Mouse (Mus musculus) intestine, embryonic 14.5 days (tissue): ENCODE data around the gene Epha6. TPM values are rescaled to one million over a fixed set of nuclear protein-coding genes. Genes with fewer than 3 reads are reported as not detected.

Source experiments
- ATAC-seq: fragments of 200-750 bp; cut with Nextera tagmentation; replicated peaks from 2 replicates; pipeline ENCODE4 v1.8.0; 2017; ENCODE audit warnings: low read depth, moderate number of reproducible peaks, moderate TSS enrichment, moderate library complexity; ENCODE audit not compliant: low FRiP score, low TSS enrichment
- DNase-seq: peaks from one replicate; pipeline ENCODE4 v3.0.0-alpha.2; 2018; ENCODE audit warnings: low spot score
- H3K27ac ChIP-seq: fragments of 300-500 bp; sonication (generic); 2 replicates; pipeline ENCODE4 v1.5.1; 2014; ENCODE audit warnings: low read depth, mild to moderate bottlenecking, control low read depth
- H3K27me3 ChIP-seq: fragments of 300-500 bp; sonication (generic); replicated peaks from 2 replicates; pipeline ENCODE4 v1.6.1; 2014; ENCODE audit warnings: low read length, control low read depth; ENCODE audit not compliant: control insufficient read depth, insufficient read depth
- H3K36me3 ChIP-seq: fragments of 300-500 bp; sonication (generic); 2 replicates; pipeline ENCODE4 v1.6.1; 2014; ENCODE audit warnings: low read length, control low read depth; ENCODE audit not compliant: control insufficient read depth, insufficient read depth
- H3K4me1 ChIP-seq: fragments of 300-500 bp; sonication (generic); replicated peaks from 2 replicates; pipeline ENCODE4 v1.6.1; 2014; ENCODE audit warnings: low read length, control low read depth, mixed read lengths; ENCODE audit not compliant: control insufficient read depth, insufficient read depth
- H3K4me2 ChIP-seq: fragments of 300-500 bp; sonication (generic); 2 replicates; pipeline ENCODE4 v1.6.1; 2014; ENCODE audit warnings: low read length
- H3K4me3 ChIP-seq: fragments of 300-500 bp; sonication (generic); 2 replicates; pipeline ENCODE4 v1.5.1; 2014; ENCODE audit warnings: low read depth, low read length, control low read depth, mixed read lengths
- H3K9ac ChIP-seq: fragments of 300-500 bp; sonication (generic); 2 replicates; pipeline ENCODE4 v1.6.1; 2014; ENCODE audit warnings: mild to moderate bottlenecking, low read length
- H3K9me3 ChIP-seq: fragments of 300-500 bp; sonication (generic); 2 replicates; pipeline ENCODE4 v1.6.1; 2016; ENCODE audit warnings: low read length, control low read depth; ENCODE audit not compliant: control insufficient read depth
- WGBS: fragments of 180-500 bp; shearing (Covaris S2); extraction: QIAGEN DNeasy Blood & Tissue Kit; methylation state at CpG from one replicate; pipeline ENCODE4 v1.1.7; 2014; 5-methylcytosine and 5-hydroxymethylcytosine counted together
- polyA plus RNA-seq: library from polyadenylated mRNA; unstranded; fragments of >200 nt; fragmentation: Nextera tagmentation; extraction: Ambion mirVana; gene quantifications from 2 replicates; pipeline ENCODE4 v1.2.1, GENCODE M21; 2014

Epha6 gene
- polyA plus RNA-seq, 1 experiment from 2014 or later, result 0.27 TPM

DNA sequence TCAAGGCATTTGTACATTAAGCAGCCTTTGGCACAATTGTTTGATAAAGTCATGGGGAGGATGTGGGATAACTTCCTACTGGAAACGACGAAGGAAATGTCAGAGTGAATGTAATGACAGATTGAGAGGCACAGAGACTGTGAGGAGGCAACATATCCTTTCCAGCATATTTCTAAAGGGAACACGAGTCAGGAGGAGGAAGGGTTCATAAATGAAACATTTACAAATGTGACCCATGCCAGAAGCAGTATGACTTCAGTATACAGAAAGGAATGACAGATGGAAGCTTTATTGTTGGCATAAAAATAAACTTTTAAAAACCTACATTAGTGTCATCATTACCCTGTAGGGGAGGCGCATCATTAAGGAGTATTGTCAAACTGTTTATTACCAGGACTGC lies 60.9 kb downstream of the Epha6 start:
- H3K4me3 ChIP-seq, result no peak overlapping the region
- ATAC-seq (no peak), DNase-seq (no peak)
- no peak overlapping the region for H3K9ac ChIP-seq
- WGBS, result 64% methylated on average over 4 of the region's 4 CpGs
- no peaks in the 10 kb centered on the region for H3K36me3 ChIP-seq
- no peaks in the 10 kb centered on the region for H3K4me1 ChIP-seq
- H3K9me3 ChIP-seq, result no peaks in the 10 kb centered on the region
- H3K27me3 ChIP-seq, result no peaks in the 10 kb centered on the region
- no peak overlapping the region for H3K4me2 ChIP-seq
- H3K27ac ChIP-seq, result no peak overlapping the region

DNA sequence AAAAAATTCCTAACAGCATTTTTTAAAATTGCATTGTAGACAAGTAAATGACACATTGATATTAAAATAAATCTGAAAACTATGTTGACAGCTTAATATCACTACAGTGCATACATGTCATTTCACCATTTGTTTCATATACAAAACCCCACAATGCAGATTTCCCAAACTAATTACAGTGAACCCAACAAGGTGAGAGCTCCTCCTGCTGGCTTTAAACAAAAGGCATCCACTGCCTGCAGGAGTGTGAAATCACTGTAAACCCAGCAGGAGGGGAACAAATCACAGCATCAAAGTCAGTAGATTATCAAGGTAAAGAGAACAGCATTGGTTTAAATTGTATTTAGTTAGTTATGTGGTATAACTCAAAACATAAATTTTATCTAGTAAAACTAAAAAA lies 67.1 kb downstream of the Epha6 start:
- Histone ChIP-seq H3K27me3 (no peaks in the 10 kb centered on the region), H3K4me3 (no peak overlapping the region), H3K9me3 (no peaks in the 10 kb centered on the region), H3K27ac (no peak overlapping the region), H3K4me1 (no peaks in the 10 kb centered on the region), H3K36me3 (no peaks in the 10 kb centered on the region), H3K4me2 (no peak overlapping the region), H3K9ac (no peak overlapping the region)
- ATAC-seq, result no peak
- DNase-seq, result no peak

DNA sequence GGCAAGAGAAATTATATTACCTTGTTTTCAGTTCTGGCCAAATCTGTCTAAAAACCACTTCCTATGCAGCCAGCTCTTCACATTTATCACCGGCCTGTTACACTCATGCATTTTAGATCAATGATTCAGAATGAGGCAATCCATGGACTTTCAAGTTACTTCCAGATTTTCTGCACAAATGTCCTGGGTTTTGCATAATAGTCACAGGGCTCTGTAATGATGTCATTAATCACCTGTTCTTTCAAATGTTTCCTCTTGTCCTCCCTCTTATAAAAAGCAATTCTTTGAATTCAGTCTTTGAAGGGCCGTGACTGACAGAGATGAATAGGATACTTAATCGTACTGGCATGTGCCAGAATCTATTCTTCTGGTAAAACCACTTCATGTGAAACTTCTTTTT lies 95.6 kb downstream of the Epha6 start:
- 75% methylated on average over 3 of the region's 3 CpGs for WGBS
- ATAC-seq, result no peak

DNA sequence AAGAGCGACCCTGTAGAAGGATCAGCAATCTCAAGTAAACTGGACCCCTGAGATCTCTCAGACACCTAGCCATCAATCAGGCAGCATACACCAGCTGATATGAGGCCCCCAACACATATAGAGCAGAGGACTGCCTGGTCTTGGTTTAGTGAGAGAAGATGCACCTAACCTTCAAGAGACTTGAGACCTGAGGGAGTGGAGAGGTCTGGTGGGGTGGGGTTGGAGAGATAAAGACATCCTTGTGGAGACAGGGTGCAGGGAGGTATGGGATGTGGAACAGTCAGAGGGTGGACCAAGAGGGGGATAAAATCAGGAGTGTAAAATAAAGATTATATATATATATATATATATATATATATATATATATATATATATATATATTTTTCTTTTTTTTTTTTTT lies 105.8 kb downstream of the Epha6 start:
- DNase-seq (no peak), ATAC-seq (no peak)
- H3K27ac ChIP-seq, result no peak overlapping the region
- H3K9me3 ChIP-seq, result no peaks in the 10 kb centered on the region
- H3K27me3 ChIP-seq, result no peaks in the 10 kb centered on the region
- H3K4me2 ChIP-seq, result no peak overlapping the region
- H3K4me3 ChIP-seq, result no peak overlapping the region
- no peaks in the 10 kb centered on the region for H3K4me1 ChIP-seq
- H3K36me3 ChIP-seq, result no peaks in the 10 kb centered on the region
- 90% methylated on average over 1 of the region's 1 CpGs for WGBS
- no peak overlapping the region for H3K9ac ChIP-seq

More for the DNA sequence above, 95.6 kb downstream of the Epha6 start:
- Histone ChIP-seq H3K4me1 (no peaks in the 10 kb centered on the region), H3K27me3 (no peaks in the 10 kb centered on the region), H3K36me3 (no peaks in the 10 kb centered on the region), H3K27ac (no peak overlapping the region), H3K4me2 (no peak overlapping the region), H3K9ac (no peak overlapping the region), H3K9me3 (no peaks in the 10 kb centered on the region), H3K4me3 (no peak overlapping the region)
- DNase-seq, result no peak

DNA sequence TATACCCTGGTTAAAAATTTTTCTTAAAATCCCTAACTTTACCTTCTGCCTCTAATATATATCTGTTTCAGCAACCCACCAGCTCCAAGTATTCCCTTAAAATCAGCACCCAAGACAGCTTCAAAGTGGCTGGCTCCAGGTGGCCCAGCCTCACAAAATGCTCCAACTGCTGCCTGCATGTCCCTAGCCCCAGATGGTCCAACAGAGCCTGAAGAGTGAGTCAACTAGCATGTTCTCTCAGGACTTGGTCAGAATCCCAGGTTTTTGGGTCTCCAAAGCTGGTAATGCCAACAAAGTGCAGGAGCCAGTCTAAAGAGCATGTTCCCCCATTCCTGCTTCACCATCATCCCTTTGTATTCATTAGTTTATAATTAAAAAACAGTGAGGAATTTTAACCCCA lies 129.6 kb downstream of the Epha6 start:
- DNase-seq (no peak), ATAC-seq (no peak)

DNA sequence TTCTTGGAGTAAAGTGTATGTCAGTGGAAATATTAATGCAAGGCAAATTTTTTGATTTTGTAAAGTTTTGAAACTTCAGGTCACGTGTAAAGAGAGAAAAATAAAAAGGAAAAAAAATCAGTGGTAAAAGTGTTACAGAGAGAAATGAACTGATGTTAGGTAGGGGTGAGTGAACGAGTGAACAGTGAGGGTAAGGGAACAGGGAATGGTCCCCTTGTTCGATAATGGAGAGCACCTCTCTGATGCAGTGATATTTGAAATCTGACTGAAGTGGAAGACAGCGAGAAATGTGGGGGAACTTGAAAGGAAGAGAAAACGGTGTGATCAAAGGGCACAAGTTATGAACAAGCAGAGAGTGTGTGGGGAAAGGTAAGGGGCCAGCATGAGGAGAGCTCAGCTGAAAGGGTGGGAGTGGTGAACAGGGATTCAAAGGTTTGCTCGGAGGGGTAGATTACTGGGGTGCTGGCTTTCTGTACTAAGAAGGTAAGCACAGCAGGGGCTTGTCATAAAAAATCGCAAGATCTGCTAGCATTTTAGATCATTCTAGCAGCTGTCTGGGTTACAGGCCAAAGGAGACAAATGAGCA lies 137.0 kb downstream of the Epha6 start:
- H3K27ac ChIP-seq, result no peak overlapping the region
- H3K9me3 ChIP-seq, result no peaks in the 10 kb centered on the region
- ATAC-seq, result no peak
- 78% methylated on average over 7 of the region's 7 CpGs for WGBS
- no peak for DNase-seq
- H3K27me3 ChIP-seq, result no peaks in the 10 kb centered on the region
- H3K4me3 ChIP-seq, result no peak overlapping the region
- no peak overlapping the region for H3K9ac ChIP-seq
- H3K36me3 ChIP-seq, result no peaks in the 10 kb centered on the region
- no peak overlapping the region for H3K4me2 ChIP-seq
- H3K4me1 ChIP-seq, result no peaks in the 10 kb centered on the region

More for the DNA sequence above, 129.6 kb downstream of the Epha6 start:
- H3K9me3 ChIP-seq, result no peaks in the 10 kb centered on the region
- no peak overlapping the region for H3K4me2 ChIP-seq
- no peak overlapping the region for H3K27ac ChIP-seq
- no peaks in the 10 kb centered on the region for H3K27me3 ChIP-seq
- no peaks in the 10 kb centered on the region for H3K36me3 ChIP-seq
- no peaks in the 10 kb centered on the region for H3K4me1 ChIP-seq
- H3K4me3 ChIP-seq, result no peak overlapping the region
- H3K9ac ChIP-seq, result no peak overlapping the region

DNA sequence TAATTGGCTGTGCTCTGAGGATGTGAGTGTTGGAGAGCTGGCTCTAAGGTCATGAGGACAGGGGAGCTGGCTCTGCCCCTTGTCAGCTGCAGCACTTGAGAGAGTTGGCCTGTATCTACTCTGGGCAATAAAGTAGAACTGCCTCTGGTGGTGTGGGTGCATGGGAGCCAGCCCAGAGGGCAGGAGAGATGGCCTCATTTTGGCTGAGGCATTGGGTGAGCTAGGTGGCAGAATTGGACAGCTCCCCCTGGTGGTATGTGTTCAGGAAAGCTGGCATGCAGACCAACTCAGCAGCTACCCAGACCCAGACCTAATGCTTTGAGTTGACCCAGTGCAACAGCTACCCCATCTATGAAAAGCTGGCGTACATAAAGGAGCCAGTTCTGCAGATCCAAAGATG lies 170.0 kb downstream of the Epha6 start:
- no peak for DNase-seq
- ATAC-seq, result no peak
- H3K4me2 ChIP-seq, result no peak overlapping the region
- H3K27me3 ChIP-seq, result no peaks in the 10 kb centered on the region
- H3K4me3 ChIP-seq, result no peak overlapping the region
- H3K9me3 ChIP-seq, result no peaks in the 10 kb centered on the region
- 92% methylated on average over 1 of the region's 1 CpGs for WGBS
- H3K9ac ChIP-seq, result no peak overlapping the region
- H3K27ac ChIP-seq, result no peak overlapping the region
- H3K36me3 ChIP-seq, result no peaks in the 10 kb centered on the region
- H3K4me1 ChIP-seq, result no peaks in the 10 kb centered on the region

DNA sequence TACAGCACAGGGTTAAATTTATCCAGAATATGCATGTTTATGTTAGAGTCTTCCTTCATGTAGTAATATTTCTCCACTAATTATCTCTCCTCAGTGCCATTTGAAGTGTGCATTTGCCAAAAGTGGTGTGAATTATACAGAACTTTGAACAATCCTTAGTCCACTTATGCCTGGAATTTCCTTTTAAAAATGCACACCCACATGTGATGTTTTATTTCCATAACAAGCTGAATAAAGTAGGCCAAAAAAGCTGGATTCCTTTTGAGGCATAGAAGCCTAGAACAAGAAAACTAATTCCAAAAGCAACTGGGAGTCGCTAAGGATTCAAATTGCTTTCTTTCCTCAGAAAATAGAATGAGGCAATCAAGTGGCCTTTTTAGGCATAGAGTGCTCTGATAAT lies 171.1 kb downstream of the Epha6 start:
- H3K9ac ChIP-seq, result no peak overlapping the region
- H3K4me1 ChIP-seq, result no peaks in the 10 kb centered on the region
- whole genome bisulfite sequencing, result 82% methylated on average over 1 of the region's 1 CpGs
- DNase-seq, result no peak
- no peak overlapping the region for H3K4me3 ChIP-seq
- no peaks in the 10 kb centered on the region for H3K36me3 ChIP-seq
- H3K4me2 ChIP-seq, result no peak overlapping the region
- H3K27ac ChIP-seq, result no peak overlapping the region
- ATAC-seq, result no peak
- no peaks in the 10 kb centered on the region for H3K9me3 ChIP-seq
- no peaks in the 10 kb centered on the region for H3K27me3 ChIP-seq

DNA sequence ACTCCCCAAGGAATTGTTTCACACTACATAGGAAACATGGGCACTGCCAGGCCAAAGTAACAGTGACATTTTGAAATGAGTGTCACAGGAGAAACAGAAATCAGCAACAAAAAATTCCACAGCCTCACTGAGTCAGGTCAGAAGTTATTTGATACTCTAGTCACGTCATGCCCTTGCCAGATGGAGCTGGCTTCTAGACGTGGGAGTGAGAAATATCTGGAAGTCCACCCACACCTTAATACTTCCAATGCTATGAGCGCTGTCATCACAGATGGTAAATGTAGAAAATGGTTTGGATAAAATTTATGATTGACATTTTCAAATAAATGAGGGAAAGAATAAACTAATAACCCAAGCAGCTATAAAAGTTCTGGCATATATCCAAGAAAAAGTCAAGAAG lies 210.0 kb downstream of the Epha6 start:
- DNase-seq, result no peak
- Histone ChIP-seq H3K27ac (no peak overlapping the region), H3K4me3 (no peak overlapping the region), H3K4me2 (no peak overlapping the region), H3K27me3 (no peaks in the 10 kb centered on the region), H3K36me3 (no peaks in the 10 kb centered on the region), H3K9ac (no peak overlapping the region), H3K9me3 (no peaks in the 10 kb centered on the region), H3K4me1 (no peaks in the 10 kb centered on the region)
- WGBS, result 61% methylated on average over 3 of the region's 3 CpGs
- no peak for ATAC-seq
